Mouse (Mus musculus) adrenal gland, postnatal 14 days (tissue): ENCODE data around the gene Ndufa3. TPM values are rescaled to one million over a fixed set of nuclear protein-coding genes. Genes with fewer than 3 reads are reported as not detected.

ENCODE experiments used
- DNase-seq: peaks from one replicate; pipeline ENCODE4 v3.0.0; 2021; ENCODE audit warnings: mixed read lengths
- microRNA-seq, 2 experiments: library from miRNA; unstranded; fragments of <30 nt; microRNA quantifications; one replicate each; pipeline ENCODE4 v1.2.0; 2021
- total RNA-seq: library from RNA; stranded (reverse); gene quantifications from 2 replicates; pipeline ENCODE4 v1.2.3, GENCODE M21; 2021

Gene Ndufa3
- total RNA-seq, 1 experiment from 2014 or later = 975 TPM

DNA sequence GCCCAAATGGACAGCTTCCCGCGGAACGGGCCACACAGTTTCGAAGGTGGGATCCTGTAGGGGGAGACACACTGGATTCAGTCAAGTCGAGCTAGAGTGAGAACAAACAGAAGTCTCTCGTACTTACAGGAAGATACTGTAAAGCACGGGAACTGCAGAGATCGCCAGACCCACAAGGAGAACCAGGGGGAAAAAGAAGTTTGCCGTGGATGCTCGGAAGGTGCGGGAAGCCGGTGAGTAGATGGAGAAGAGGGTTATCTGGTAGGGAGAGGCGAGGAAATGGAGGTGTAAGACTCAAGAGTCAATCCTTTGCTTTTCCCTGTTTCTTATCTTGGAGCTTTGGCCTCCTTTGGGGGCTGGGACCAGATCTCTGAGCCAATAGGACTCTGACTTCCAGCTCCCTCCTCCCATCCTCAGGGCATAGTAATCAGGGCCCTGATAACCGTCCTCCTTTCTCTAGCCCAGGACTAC lies 49.8 kb downstream of the Ndufa3 start:
- DNase-seq = peak; percentile 54

Small RNA genes within 50 kb of the gene (microRNA-seq; reads per million reads assigned to microRNA genes)
- gene Gm25100 (0 reads per million in 2 experiments), gene Mir3572 (1.3 to 4.9 reads per million in 2 experiments)

Other genes with a start within 250 kb of the Ndufa3 start
- gene Cacng8, start 226.7 kb upstream of the Ndufa3 start, total RNA-seq = 2.8 and 4.3 TPM in 2 replicates
- not detected in 2 replicates for gene Cacng6, start 193.2 kb upstream of the Ndufa3 start, total RNA-seq
- gene Tarm1, start 114.7 kb upstream of the Ndufa3 start, total RNA-seq = 2.8 and 3.4 TPM in 2 replicates
- gene Oscar, start 1.2 kb upstream of the Ndufa3 start, total RNA-seq = not detected in 2 replicates
- gene Tfpt, start 12.6 kb downstream of the Ndufa3 start, total RNA-seq = 21.6 and 25.6 TPM in 2 replicates
- gene Prpf31, start 12.6 kb downstream of the Ndufa3 start, total RNA-seq = 37.9 and 41.9 TPM in 2 replicates
- 63.5 and 63.7 TPM in 2 replicates for gene Cnot3, start 27.9 kb downstream of the Ndufa3 start, total RNA-seq
- 14.7 and 15.9 TPM in 2 replicates for gene Leng1, start 48.5 kb downstream of the Ndufa3 start, total RNA-seq
- 5.6 and 6.9 TPM in 2 replicates for gene Tmc4, start 60.2 kb downstream of the Ndufa3 start, total RNA-seq
- gene Tsen34, start 75.5 kb downstream of the Ndufa3 start, total RNA-seq = 97.1 and 101 TPM in 2 replicates
- gene Mboat7, start 76.2 kb downstream of the Ndufa3 start, total RNA-seq = 51.8 and 55.3 TPM in 2 replicates
- gene Rps9, start 86.6 kb downstream of the Ndufa3 start, total RNA-seq = 962 and 1,107 TPM in 2 replicates
- 1.9 and 3.8 TPM in 2 replicates for gene Pirb, start 103.0 kb downstream of the Ndufa3 start, total RNA-seq
- 0.68 TPM in 1 of 2 replicates, not detected in the other for gene Gm15448, start 208.3 kb downstream of the Ndufa3 start, total RNA-seq
- 1.0 TPM in 1 of 2 replicates, not detected in the other for gene Pira2, start 227.7 kb downstream of the Ndufa3 start, total RNA-seq